Mouse (Mus musculus) urinary bladder, adult 2 months (tissue): ENCODE data around the gene Vapa. TPM values are rescaled to one million over a fixed set of nuclear protein-coding genes. Genes with fewer than 3 reads are reported as not detected.
"Not testable (repeated sequence)": the region's sequence is repeated elsewhere in the genome, so short reads cannot be mapped to it uniquely, and the experiment has no call there.

Experiments
- DNase-seq: peaks from one replicate; pipeline ENCODE4 v3.0.0; 2022; ENCODE audit warnings: low spot score
- polyA plus RNA-seq: library from polyadenylated mRNA; depleted of rRNA; stranded (reverse); fragments of >200 nt; gene quantifications from 2 replicates; pipeline ENCODE4 v1.2.3, GENCODE M21; 2012; rRNA removed

The Vapa gene
- polyA plus RNA-seq: 67.9 and 68.3 TPM in 2 replicates

- DNase-seq: peak; percentile 98
Measured at GRCm38 (mm10) chr17:65613463-65614412, at the start of gene Vapa. Vapa (minus strand) TSS chr17:65613555.

- no peak for DNase-seq
Measured at GRCm38 (mm10) chr17:65662662-65663061, 49.3 kb upstream of the Vapa start.

- no peak for DNase-seq
Measured at GRCm38 (mm10) chr17:65658416-65658815, 45.1 kb upstream of the Vapa start.

- DNase-seq: no peak
Measured at GRCm38 (mm10) chr17:65657958-65658357, 44.6 kb upstream of the Vapa start.

- no peak for DNase-seq
Measured at GRCm38 (mm10) chr17:65656731-65657130, 43.4 kb upstream of the Vapa start.

- no peak for DNase-seq
Measured at GRCm38 (mm10) chr17:65656076-65656475, 42.7 kb upstream of the Vapa start.

- no peak for DNase-seq
Measured at GRCm38 (mm10) chr17:65655608-65656007, 42.3 kb upstream of the Vapa start.

- no peak for DNase-seq
Measured at GRCm38 (mm10) chr17:65650598-65650997, 37.2 kb upstream of the Vapa start.

- no peak for DNase-seq
Measured at GRCm38 (mm10) chr17:65649175-65649493, 35.8 kb upstream of the Vapa start.

- DNase-seq: no peak
Measured at GRCm38 (mm10) chr17:65648371-65649174, 35.2 kb upstream of the Vapa start.

- no peak for DNase-seq
Measured at GRCm38 (mm10) chr17:65647961-65648360, 34.6 kb upstream of the Vapa start.

GRCm38 (mm10) chr17:65647226-65647625 is 33.9 kb upstream of the Vapa start:
- DNase-seq: no peak

GRCm38 (mm10) chr17:65643579-65643978 is 30.2 kb upstream of the Vapa start:
- DNase-seq: no peak

- DNase-seq: no peak
Measured at GRCm38 (mm10) chr17:65643051-65643521, 29.7 kb upstream of the Vapa start.

GRCm38 (mm10) chr17:65642578-65642991 is 29.2 kb upstream of the Vapa start:
- DNase-seq: no peak

- no peak for DNase-seq
Measured at GRCm38 (mm10) chr17:65641734-65642218, 28.4 kb upstream of the Vapa start, which contains the start of gene Txndc2. Txndc2 (minus strand) TSS chr17:65642168.

- no peak for DNase-seq
Measured at GRCm38 (mm10) chr17:65639144-65639543, 25.8 kb upstream of the Vapa start.

- DNase-seq: no peak
Measured at GRCm38 (mm10) chr17:65635715-65636360, 22.5 kb upstream of the Vapa start.

GRCm38 (mm10) chr17:65629943-65630342 is 16.6 kb upstream of the Vapa start:
- DNase-seq: no peak

- DNase-seq: not testable (repeated sequence)
Measured at GRCm38 (mm10) chr17:65628823-65629532, 15.6 kb upstream of the Vapa start.

- DNase-seq: no peak
Measured at GRCm38 (mm10) chr17:65626301-65626700, 12.9 kb upstream of the Vapa start.
